ENCODE assay signal across 10 mouse cellular contexts in the genomic region with DNA sequence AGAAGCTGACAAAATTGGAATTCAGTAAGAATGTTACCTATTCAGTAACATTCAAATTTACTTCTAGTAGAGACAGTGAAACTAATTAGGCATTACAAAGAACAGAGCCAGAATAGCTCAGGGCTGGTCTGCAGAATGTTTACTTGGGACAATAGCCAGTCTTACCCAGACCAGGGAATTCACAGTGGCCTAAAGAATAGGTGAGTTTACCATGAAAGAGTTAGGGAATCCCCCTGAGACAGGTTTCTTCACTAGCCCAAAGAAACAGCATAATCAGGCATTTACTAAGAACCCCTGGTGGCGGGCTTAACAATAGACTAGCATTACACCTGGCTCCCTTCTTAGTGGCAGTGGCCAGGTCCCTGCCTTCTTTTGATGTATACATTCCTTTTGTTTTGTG. TPM values are rescaled to one million over a fixed set of nuclear protein-coding genes. Genes with fewer than 3 reads are reported as not detected.
"Had no signal": no experiment of that assay in that cellular context is flagged by ENCODE, and none has a peak within 500 bp of the region (broad histone marks: within the 10 kb centered on the region; RNA-seq: fewer than 3 reads in every experiment).

No protein-coding gene starts in this region.

RNA-seq across cellular contexts. Expression of a gene that starts 7.0 kb away (rescaled TPM):
- total RNA-seq: liver, adult 2 months; megakaryocyte, adult 5-6 weeks; monocyte, adult 5-6 weeks had no signal
- polyA plus RNA-seq: limb, embryonic 11.5 days; liver, adult 2 months; liver, embryonic 12.5 days; lung, postnatal 0 days; midbrain, embryonic 10.5 days; myocyte had no signal

RNA-seq across cellular contexts. Expression of a gene that starts 54.8 kb away (rescaled TPM):
- total RNA-seq: monocyte, adult 5-6 weeks had no signal
- polyA plus RNA-seq: liver, adult 2 months; liver, postnatal 0 days; midbrain, postnatal 0 days; myocyte had no signal
